Mouse (Mus musculus) hindbrain, embryonic 10.5 days (tissue): Measurements from ENCODE around the gene Gng11. TPM values are rescaled to one million over a fixed set of nuclear protein-coding genes. Genes with fewer than 3 reads are reported as not detected.

Experiments
- DNase-seq: peaks from one replicate; pipeline ENCODE4 v3.0.0-alpha.2; 2017; ENCODE audit warnings: low spot score
- H3K27ac ChIP-seq: fragments of 300-500 bp; sonication (generic); 2 replicates; pipeline ENCODE4 v1.5.1; 2016; ENCODE audit warnings: mild to moderate bottlenecking, moderate library complexity
- H3K27me3 ChIP-seq: fragments of 300-500 bp; sonication (generic); 2 replicates; pipeline ENCODE4 v1.6.1; 2016; ENCODE audit warnings: mild to moderate bottlenecking; ENCODE audit not compliant: poor library complexity, insufficient read depth, severe bottlenecking
- H3K36me3 ChIP-seq: fragments of 300-500 bp; sonication (generic); 2 replicates; pipeline ENCODE4 v1.6.1; 2016; ENCODE audit warnings: mild to moderate bottlenecking, moderate library complexity
- H3K4me1 ChIP-seq: fragments of 300-500 bp; sonication (generic); replicated peaks from 2 replicates; pipeline ENCODE4 v1.6.1; 2016; ENCODE audit warnings: mild to moderate bottlenecking
- H3K4me3 ChIP-seq: fragments of 300-500 bp; sonication (generic); 2 replicates; pipeline ENCODE4 v1.5.1; 2016; ENCODE audit warnings: mild to moderate bottlenecking, moderate library complexity
- H3K9me3 ChIP-seq: fragments of 300-500 bp; sonication (generic); 2 replicates; pipeline ENCODE4 v1.6.1; 2016; ENCODE audit warnings: mild to moderate bottlenecking, moderate library complexity
- WGBS: fragments of 180-500 bp; shearing (Covaris S2); methylation state at CpG from one replicate; pipeline ENCODE4 v1.1.7; 2016; 5-methylcytosine and 5-hydroxymethylcytosine counted together
- polyA plus RNA-seq: library from polyadenylated mRNA; unstranded; fragments of >200 nt; fragmentation: Nextera tagmentation; extraction: Ambion mirVana; gene quantifications from 2 replicates; pipeline ENCODE4 v1.2.1, GENCODE M21; 2016

Gene Gng11
- polyA plus RNA-seq, 1 experiment from 2014 or later, result 36.9 TPM

GRCm38 (mm10) chr6:4008501-4009040 lies 4.9 kb downstream of the Gng11 start:
- no peaks in the 10 kb centered on the region for H3K36me3 ChIP-seq
- H3K4me3 ChIP-seq, result no peak overlapping the region
- H3K27ac ChIP-seq, result no peak overlapping the region
- 79% methylated on average over 2 of the region's 2 CpGs for WGBS
- H3K27me3 ChIP-seq, result no peaks in the 10 kb centered on the region
- peaks cover 9% of the 10 kb centered on the region for H3K4me1 ChIP-seq
- no peak for DNase-seq
- H3K9me3 ChIP-seq, result no peaks in the 10 kb centered on the region

GRCm38 (mm10) chr6:4009548-4009947 lies 5.8 kb downstream of the Gng11 start:
- Histone ChIP-seq H3K4me3 (no peak overlapping the region), H3K27me3 (no peaks in the 10 kb centered on the region), H3K9me3 (no peaks in the 10 kb centered on the region), H3K36me3 (no peaks in the 10 kb centered on the region), H3K27ac (no peak overlapping the region), H3K4me1 (no peaks in the 10 kb centered on the region)
- DNase-seq, result no peak

DNA sequence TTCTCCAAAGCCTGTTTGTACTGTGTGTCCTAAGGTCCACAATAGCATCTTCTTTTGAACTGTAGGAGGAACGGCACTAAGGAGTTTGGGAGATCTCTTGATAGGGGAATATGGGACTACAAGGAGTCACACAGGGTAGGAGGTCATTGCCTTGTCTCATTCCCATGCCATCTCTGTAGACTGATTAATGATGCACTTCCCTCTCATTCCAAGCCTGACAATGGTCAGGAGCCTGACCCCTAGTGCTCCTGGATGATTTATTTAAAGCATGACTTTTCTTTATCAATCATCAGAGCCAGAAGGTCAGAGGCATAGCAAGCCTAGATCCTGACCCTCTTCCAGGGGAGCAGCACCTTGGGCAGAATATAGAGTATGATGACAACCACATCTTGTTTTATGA lies 18.9 kb downstream of the Gng11 start:
- H3K36me3 ChIP-seq, result no peaks in the 10 kb centered on the region
- no peak for DNase-seq
- no peak overlapping the region for H3K27ac ChIP-seq
- H3K9me3 ChIP-seq, result no peaks in the 10 kb centered on the region
- no peak overlapping the region for H3K4me3 ChIP-seq
- 66% methylated on average over 1 of the region's 1 CpGs for WGBS
- no peaks in the 10 kb centered on the region for H3K27me3 ChIP-seq
- no peaks in the 10 kb centered on the region for H3K4me1 ChIP-seq

GRCm38 (mm10) chr6:4026367-4026766 lies 22.7 kb downstream of the Gng11 start:
- Histone ChIP-seq H3K9me3 (no peaks in the 10 kb centered on the region), H3K27ac (no peak overlapping the region), H3K27me3 (no peaks in the 10 kb centered on the region), H3K36me3 (no peaks in the 10 kb centered on the region), H3K4me3 (no peak overlapping the region), H3K4me1 (no peaks in the 10 kb centered on the region)
- WGBS, result 81% methylated on average over 2 of the region's 2 CpGs
- no peak for DNase-seq

GRCm38 (mm10) chr6:4030956-4031355 lies 27.3 kb downstream of the Gng11 start:
- WGBS, result 88% methylated on average over 3 of the region's 3 CpGs
- H3K27me3 ChIP-seq, result no peaks in the 10 kb centered on the region
- no peak overlapping the region for H3K27ac ChIP-seq
- no peaks in the 10 kb centered on the region for H3K4me1 ChIP-seq
- no peaks in the 10 kb centered on the region for H3K36me3 ChIP-seq
- no peak for DNase-seq
- no peak overlapping the region for H3K4me3 ChIP-seq
- H3K9me3 ChIP-seq, result no peaks in the 10 kb centered on the region

DNA sequence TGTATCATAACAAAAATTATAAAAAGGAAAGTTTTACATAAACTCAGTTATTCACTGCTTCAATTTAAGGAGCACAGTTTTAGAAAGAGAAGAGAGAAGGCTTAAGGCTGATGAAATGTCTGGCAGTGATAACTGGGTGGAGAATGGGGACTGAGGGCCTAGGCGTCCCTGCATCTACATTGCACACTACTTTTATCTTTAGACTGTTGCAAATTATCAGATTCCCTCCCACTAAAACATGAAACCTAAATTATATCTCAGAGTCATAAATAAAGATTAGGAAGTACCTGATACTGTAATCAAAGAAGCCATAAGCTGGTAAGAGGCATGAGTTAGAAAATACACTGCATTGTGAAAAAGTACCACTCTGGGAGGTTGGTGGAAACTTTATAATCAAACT lies 38.1 kb downstream of the Gng11 start:
- no peaks in the 10 kb centered on the region for H3K4me1 ChIP-seq
- DNase-seq, result no peak
- no peaks in the 10 kb centered on the region for H3K36me3 ChIP-seq
- no peaks in the 10 kb centered on the region for H3K9me3 ChIP-seq
- no peaks in the 10 kb centered on the region for H3K27me3 ChIP-seq
- WGBS, result 93% methylated on average over 1 of the region's 1 CpGs
- H3K4me3 ChIP-seq, result no peak overlapping the region
- H3K27ac ChIP-seq, result no peak overlapping the region

DNA sequence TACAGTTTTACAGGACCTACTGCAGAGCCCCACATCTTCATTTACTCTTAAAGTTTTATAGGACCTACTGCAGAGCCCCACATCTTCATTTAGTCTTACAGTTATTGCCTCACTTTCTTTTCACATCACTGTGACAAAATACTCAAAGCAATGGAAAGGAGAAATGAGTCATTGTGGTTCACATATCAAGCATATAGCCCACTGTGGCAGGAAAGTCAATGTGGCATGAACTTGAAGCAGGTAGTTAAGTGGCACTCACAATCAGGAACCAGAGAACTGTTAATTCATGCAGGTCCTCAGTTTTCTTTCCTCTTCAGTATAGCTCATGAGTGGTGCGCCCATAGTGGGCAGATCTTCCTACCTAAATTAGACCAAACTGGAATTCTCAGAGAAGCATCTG lies 43.5 kb downstream of the Gng11 start:
- Histone ChIP-seq H3K27me3 (no peaks in the 10 kb centered on the region), H3K36me3 (no peaks in the 10 kb centered on the region), H3K9me3 (no peaks in the 10 kb centered on the region), H3K27ac (no peak overlapping the region), H3K4me1 (no peaks in the 10 kb centered on the region), H3K4me3 (no peak overlapping the region)
- DNase-seq, result no peak
- 95% methylated on average over 1 of the region's 1 CpGs for WGBS

DNA sequence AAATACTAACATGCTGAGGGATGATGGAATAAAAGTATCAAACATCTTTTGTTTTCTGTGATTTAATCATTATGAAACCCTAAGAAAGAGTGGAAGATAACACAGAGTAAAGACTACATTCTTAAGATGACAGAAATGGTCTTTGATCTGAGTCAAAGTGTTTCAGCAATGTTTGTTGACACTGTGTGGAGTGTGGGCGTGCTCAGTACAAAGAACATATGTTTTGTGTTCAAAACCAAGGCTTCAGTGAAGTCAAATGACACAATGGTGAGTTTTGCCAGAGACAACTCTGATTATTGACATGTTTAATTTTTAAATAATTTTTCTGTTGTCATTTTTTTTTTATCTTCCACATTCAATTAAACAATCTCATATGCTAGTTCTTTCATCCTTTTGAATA lies 49.1 kb downstream of the Gng11 start:
- H3K4me3 ChIP-seq, result no peak overlapping the region
- no peaks in the 10 kb centered on the region for H3K27me3 ChIP-seq
- H3K9me3 ChIP-seq, result no peaks in the 10 kb centered on the region
- no peaks in the 10 kb centered on the region for H3K36me3 ChIP-seq
- H3K27ac ChIP-seq, result no peak overlapping the region
- no peak for DNase-seq
- H3K4me1 ChIP-seq, result no peaks in the 10 kb centered on the region
- 71% methylated on average over 1 of the region's 1 CpGs for WGBS

- H3K9me3 ChIP-seq, result no peaks in the 10 kb centered on the region
Observed at GRCm38 (mm10) chr6:4054387-4054786, 50.7 kb downstream of the Gng11 start.

More at GRCm38 (mm10) chr6:4054387-4054786, 50.7 kb downstream of the Gng11 start:
- Histone ChIP-seq H3K27me3 (no peaks in the 10 kb centered on the region), H3K4me1 (no peaks in the 10 kb centered on the region), H3K4me3 (no peak overlapping the region), H3K36me3 (no peaks in the 10 kb centered on the region), H3K27ac (no peak overlapping the region)
- DNase-seq, result no peak
- 90% methylated on average over 4 of the region's 4 CpGs for WGBS

Other genes starting within 250 kb of the Gng11 start
- 0.25 and 0.55 TPM in 2 replicates for gene Calcr, start 239.2 kb upstream of the Gng11 start, polyA plus RNA-seq
- gene Tfpi2, start 15.0 kb upstream of the Gng11 start, polyA plus RNA-seq, result 0.42 and 0.45 TPM in 2 replicates
- gene Gngt1, start 10.1 kb upstream of the Gng11 start, polyA plus RNA-seq, result not detected in 2 replicates
- gene Bet1, start 83.1 kb downstream of the Gng11 start, polyA plus RNA-seq, result 49.7 and 56.3 TPM in 2 replicates